Mouse (Mus musculus) olfactory bulb, adult 2 months (tissue): Measurements from ENCODE around the gene Rufy3.

Source experiments
- CTCF ChIP-seq: fragments of 200-500 bp; IDR thresholded peaks from 2 replicates; pipeline ENCODE4 v1.5.1; 2012; ENCODE audit warnings: low read depth, mild to moderate bottlenecking, low read length, moderate library complexity; ENCODE audit not compliant: insufficient read depth
- POLR2A ChIP-seq: fragments of 200-500 bp; IDR thresholded peaks from 2 replicates; pipeline ENCODE4 v1.6.1; 2012; ENCODE audit warnings: mild to moderate bottlenecking, low read depth, low read length, moderate library complexity; ENCODE audit not compliant: insufficient read depth

GRCm38 (mm10) chr5:88629125-88629524 lies 64.3 kb downstream of the Rufy3 start:
- TF ChIP-seq CTCF (no peak), POLR2A (no peak)
